Mouse (Mus musculus): ENCODE measurements at regions not wholly inside any gene's neighbourhood (a gene's known extent, or its start where the extent isn't known, plus 50 kb on each side); places are given as distances from the start of the nearest gene placed in this dataset.
A peak's percentile ranks its signal among the peaks of the same experiment; 100 is the strongest.
"Not testable (repeated sequence)": the region's sequence is repeated elsewhere in the genome, so short reads cannot be mapped to it uniquely, and the experiment has no call there.

GRCm38 (mm10) chr17:82277728-82278127 is 539.6 kb upstream of the Slc8a1 start:
- Histone ChIP-seq H3K27me3 (ENCODE audit: control insufficient read depth, insufficient read depth, low read length) (no peaks in the 10 kb centered on the region), H3K4me1 (replicated peaks; ENCODE audit: control insufficient read depth, insufficient read depth) (no peaks in the 10 kb centered on the region), H3K27ac (replicated peaks) (no peak overlapping the region), H3K9me3 (ENCODE audit: control insufficient read depth, low read length) (no peaks in the 10 kb centered on the region), H3K9ac (ENCODE audit: low read length) (no peak overlapping the region), H3K4me2 (replicated peaks; ENCODE audit: low read depth) (no peak overlapping the region), H3K36me3 (ENCODE audit: control insufficient read depth, insufficient read depth, low read length) (no peaks in the 10 kb centered on the region), H3K4me3 (ENCODE audit: low read depth, low read length) (no peak overlapping the region)
- no peak for TF ChIP-seq CTCF (IDR thresholded peaks at IDR 0.05; ENCODE audit: low read depth)
- no peak for TF ChIP-seq EP300 (optimal IDR thresholded peaks at IDR 0.05)
- DNase-seq (ENCODE audit: low spot score): no peak
- ATAC-seq (ENCODE audit: low FRiP score, low TSS enrichment): no peak
- 73% methylated on average over 3 of the region's 3 CpGs for WGBS

DNA sequence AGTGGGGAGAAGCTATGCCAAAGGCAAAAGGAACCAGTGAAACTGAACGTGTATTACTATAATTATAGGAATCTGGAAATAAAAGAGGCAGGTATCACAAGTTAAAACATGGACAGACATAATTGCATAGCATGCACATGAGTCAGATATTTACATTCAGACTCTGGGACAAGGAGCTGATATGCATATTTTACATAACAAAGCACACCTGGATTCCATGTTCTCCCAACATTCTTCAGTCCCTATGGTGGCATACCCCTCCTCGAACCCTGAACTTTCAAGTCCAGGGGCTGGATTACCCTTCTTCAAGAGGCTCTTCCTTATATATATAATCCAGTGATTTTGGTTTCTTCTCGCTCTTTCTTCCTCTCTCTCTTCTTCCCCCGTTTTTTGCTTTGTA is 535.8 kb upstream of the Slc8a1 start:
- Histone ChIP-seq H3K4me2 (replicated peaks; ENCODE audit: low read depth) (no peak overlapping the region), H3K4me1 (replicated peaks; ENCODE audit: control insufficient read depth, insufficient read depth) (no peaks in the 10 kb centered on the region), H3K4me3 (ENCODE audit: low read depth, low read length) (no peak overlapping the region), H3K9ac (ENCODE audit: low read length) (no peak overlapping the region), H3K36me3 (ENCODE audit: control insufficient read depth, insufficient read depth, low read length) (no peaks in the 10 kb centered on the region), H3K9me3 (ENCODE audit: control insufficient read depth, low read length) (no peaks in the 10 kb centered on the region), H3K27me3 (ENCODE audit: control insufficient read depth, insufficient read depth, low read length) (no peaks in the 10 kb centered on the region), H3K27ac (replicated peaks) (no peak overlapping the region)
- no peak for ATAC-seq (ENCODE audit: low FRiP score, low TSS enrichment)
- WGBS: 78% methylated on average over 4 of the region's 4 CpGs
- TF ChIP-seq CTCF (IDR thresholded peaks at IDR 0.05; ENCODE audit: low read depth) (no peak), EP300 (optimal IDR thresholded peaks at IDR 0.05) (no peak)
- DNase-seq (ENCODE audit: low spot score): no peak

DNA sequence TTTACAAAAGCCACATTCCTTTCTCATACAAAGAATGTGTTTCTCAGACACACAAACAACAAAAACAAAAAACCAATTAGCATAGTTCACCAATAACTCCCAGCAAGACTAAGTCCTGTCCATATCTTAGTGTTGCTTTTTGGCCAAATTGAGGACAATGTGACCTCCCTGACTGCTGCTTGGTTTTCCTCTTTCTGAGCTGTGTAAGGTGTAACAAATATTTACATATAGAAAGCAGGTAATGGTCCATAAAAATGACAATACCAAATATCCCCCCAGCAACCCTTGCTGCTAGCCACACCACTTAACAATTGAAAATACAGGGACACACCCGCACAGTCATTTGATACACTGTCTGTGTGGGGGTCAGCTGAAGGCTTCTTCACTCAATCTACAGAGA is 534.7 kb upstream of the Slc8a1 start:
- Histone ChIP-seq H3K36me3 (ENCODE audit: control insufficient read depth, insufficient read depth, low read length) (no peaks in the 10 kb centered on the region), H3K9me3 (ENCODE audit: control insufficient read depth, low read length) (no peaks in the 10 kb centered on the region), H3K4me1 (replicated peaks; ENCODE audit: control insufficient read depth, insufficient read depth) (no peaks in the 10 kb centered on the region), H3K9ac (ENCODE audit: low read length) (no peak overlapping the region), H3K4me2 (replicated peaks; ENCODE audit: low read depth) (no peak overlapping the region), H3K4me3 (ENCODE audit: low read depth, low read length) (no peak overlapping the region), H3K27me3 (ENCODE audit: control insufficient read depth, insufficient read depth, low read length) (no peaks in the 10 kb centered on the region), H3K27ac (replicated peaks) (no peak overlapping the region)
- WGBS: 73% methylated on average over 1 of the region's 1 CpGs
- no peak for DNase-seq (ENCODE audit: low spot score)
- ATAC-seq (ENCODE audit: low FRiP score, low TSS enrichment): no peak
- TF ChIP-seq EP300 (optimal IDR thresholded peaks at IDR 0.05) (no peak), CTCF (IDR thresholded peaks at IDR 0.05; ENCODE audit: low read depth) (no peak)

- not testable (repeated sequence) for H3K27me3 ChIP-seq (ENCODE audit: control insufficient read depth, insufficient read depth, low read length); H3K4me3 ChIP-seq (ENCODE audit: low read depth, low read length); H3K36me3 ChIP-seq (ENCODE audit: control insufficient read depth, insufficient read depth, low read length); ATAC-seq (ENCODE audit: low FRiP score, low TSS enrichment); H3K4me1 ChIP-seq (replicated peaks; ENCODE audit: control insufficient read depth, insufficient read depth); H3K9ac ChIP-seq (ENCODE audit: low read length); DNase-seq (ENCODE audit: low spot score); H3K9me3 ChIP-seq (ENCODE audit: control insufficient read depth, low read length); H3K27ac ChIP-seq (replicated peaks); H3K4me2 ChIP-seq (replicated peaks; ENCODE audit: low read depth)
- TF ChIP-seq CTCF (IDR thresholded peaks at IDR 0.05; ENCODE audit: low read depth): peak; percentile 33; the same call in 1 of the 2 replicates
- whole genome bisulfite sequencing: 96% methylated on average over 5 of the region's 5 CpGs
These were observed 528.7 kb upstream of the Slc8a1 start for GRCm38 (mm10) chr17:82266842-82267241.

DNA sequence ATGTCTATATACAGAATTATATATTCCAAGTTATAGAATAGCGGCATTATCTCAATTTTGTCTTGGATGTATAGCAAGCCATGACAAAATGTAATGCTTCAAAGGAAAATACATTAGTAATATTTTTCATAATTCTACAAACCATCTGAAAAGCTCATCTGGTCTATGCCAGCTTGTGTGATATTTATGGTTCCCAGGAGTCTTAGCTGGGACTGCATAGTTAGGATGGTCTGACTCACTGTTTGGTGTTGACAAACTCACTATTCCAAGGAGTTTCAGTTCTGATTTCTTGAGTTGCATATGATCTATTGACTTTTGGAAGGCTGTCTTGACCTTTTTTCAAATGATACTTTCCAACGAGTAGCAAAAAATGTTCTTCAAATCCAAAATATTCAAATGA is 514.2 kb upstream of the Slc8a1 start:
- TF ChIP-seq CTCF (IDR thresholded peaks at IDR 0.05; ENCODE audit: low read depth): no peak
- TF ChIP-seq EP300 (optimal IDR thresholded peaks at IDR 0.05): no peak
- no peaks in the 10 kb centered on the region for H3K27me3 ChIP-seq (ENCODE audit: control insufficient read depth, insufficient read depth, low read length)
- H3K4me3 ChIP-seq (ENCODE audit: low read depth, low read length): no peak overlapping the region
- ATAC-seq (ENCODE audit: low FRiP score, low TSS enrichment) (no peak), DNase-seq (ENCODE audit: low spot score) (no peak)
- H3K9ac ChIP-seq (ENCODE audit: low read length): no peak overlapping the region
- no peak overlapping the region for H3K27ac ChIP-seq (replicated peaks)
- no peaks in the 10 kb centered on the region for H3K9me3 ChIP-seq (ENCODE audit: control insufficient read depth, low read length)
- no peaks in the 10 kb centered on the region for H3K4me1 ChIP-seq (replicated peaks; ENCODE audit: control insufficient read depth, insufficient read depth)
- WGBS: 89% methylated on average over 2 of the region's 2 CpGs
- no peak overlapping the region for H3K4me2 ChIP-seq (replicated peaks; ENCODE audit: low read depth)
- H3K36me3 ChIP-seq (ENCODE audit: control insufficient read depth, insufficient read depth, low read length): no peaks in the 10 kb centered on the region

DNA sequence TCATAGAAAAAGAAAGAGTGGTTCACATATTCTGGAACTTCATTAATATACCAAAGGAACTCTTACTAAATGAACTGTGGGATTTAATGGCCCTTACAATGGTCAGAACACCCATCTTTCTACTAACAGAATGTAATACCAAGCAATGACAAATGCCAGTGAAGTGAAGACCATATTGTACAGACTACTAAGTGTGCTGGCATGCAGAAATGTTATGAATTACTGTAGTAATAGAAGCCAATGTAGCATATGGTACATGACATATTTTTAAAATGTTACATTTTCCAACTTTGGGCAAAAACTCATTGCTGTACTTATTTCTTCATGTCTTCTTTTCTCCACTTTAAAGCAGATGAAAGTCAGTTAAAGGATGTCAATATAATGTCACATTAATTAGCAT is 513.7 kb upstream of the Slc8a1 start:
- Histone ChIP-seq H3K27ac (replicated peaks) (no peak overlapping the region), H3K4me1 (replicated peaks; ENCODE audit: control insufficient read depth, insufficient read depth) (no peaks in the 10 kb centered on the region), H3K4me2 (replicated peaks; ENCODE audit: low read depth) (no peak overlapping the region), H3K9me3 (ENCODE audit: control insufficient read depth, low read length) (no peaks in the 10 kb centered on the region), H3K9ac (ENCODE audit: low read length) (no peak overlapping the region), H3K27me3 (ENCODE audit: control insufficient read depth, insufficient read depth, low read length) (no peaks in the 10 kb centered on the region), H3K36me3 (ENCODE audit: control insufficient read depth, insufficient read depth, low read length) (no peaks in the 10 kb centered on the region), H3K4me3 (ENCODE audit: low read depth, low read length) (no peak overlapping the region)
- ATAC-seq (ENCODE audit: low FRiP score, low TSS enrichment) (no peak), DNase-seq (ENCODE audit: low spot score) (no peak)
- no peak for TF ChIP-seq EP300 (optimal IDR thresholded peaks at IDR 0.05)
- no peak for TF ChIP-seq CTCF (IDR thresholded peaks at IDR 0.05; ENCODE audit: low read depth)

Measured in stomach, postnatal 0 days (tissue).